Mouse (Mus musculus): Measurements from ENCODE around the gene 1700037H04Rik.

- TF ChIP-seq POLR2A (IDR thresholded peaks at IDR 0.05; ENCODE audit: low read depth, low read length) (no peak), CTCF (IDR thresholded peaks at IDR 0.05; ENCODE audit: extremely low read depth, insufficient read depth, insufficient read length, insufficient replicate concordance) (no peak)
These were observed 6.3 kb upstream of the 1700037H04Rik start for GRCm38 (mm10) chr2:131166172-131166571.
